Mouse (Mus musculus): ENCODE measurements at regions not wholly inside any gene's neighbourhood (a gene's known extent, or its start where the extent isn't known, plus 50 kb on each side); places are given as distances from the start of the nearest gene placed in this dataset.

DNA sequence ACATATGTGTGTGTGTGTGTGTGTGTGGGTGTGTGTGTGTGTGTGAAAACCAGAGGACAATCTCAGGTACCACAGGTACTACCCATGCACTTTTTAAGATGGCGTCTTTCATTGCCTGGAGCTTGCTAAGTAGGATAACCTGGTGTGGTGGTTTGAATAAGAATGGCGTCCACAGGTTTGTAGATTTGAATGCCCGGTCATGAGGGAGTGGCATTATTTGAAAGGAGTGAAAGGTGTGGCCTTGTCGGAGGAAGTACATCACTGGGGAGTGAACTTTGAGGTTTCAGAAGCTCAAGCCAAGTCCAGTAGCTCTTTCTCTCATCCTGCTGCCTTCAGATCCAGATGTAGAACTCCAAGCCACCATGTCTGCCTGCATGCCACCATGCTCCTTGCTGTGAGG is 55.9 kb downstream of the Gm10260 start:
- no peak for TF ChIP-seq CTCF (IDR thresholded peaks at IDR 0.05 in 2 of 3, conservative IDR thresholded peaks at IDR 0.05 in 1 of 3; ENCODE audit: control insufficient read depth in 1 of 3, insufficient read depth in 1 of 3, low read depth in 2 of 3, low read length in 3 of 3, poor library complexity in 1 of 3, severe bottlenecking in 1 of 3)
- no peak for TF ChIP-seq USF1 (IDR thresholded peaks at IDR 0.05; ENCODE audit: low read depth, low read length)
- no peak for TF ChIP-seq CHD1 (IDR thresholded peaks at IDR 0.05; ENCODE audit: low read depth, low read length)
- TF ChIP-seq POLR2A (IDR thresholded peaks at IDR 0.05; ENCODE audit: control insufficient read depth in 1 of 2, insufficient read depth in 1 of 2, low read depth in 1 of 2, low read length in 2 of 2, poor library complexity in 1 of 2) = no peak
- no peak for TF ChIP-seq MYC (IDR thresholded peaks at IDR 0.05; ENCODE audit: low read depth, low read length)
- no peak for TF ChIP-seq MAX (IDR thresholded peaks at IDR 0.05; ENCODE audit: low read length)
- TF ChIP-seq ELF1 (IDR thresholded peaks at IDR 0.05; ENCODE audit: low read depth, low read length) = no peak
- no peak for TF ChIP-seq GABPA (IDR thresholded peaks at IDR 0.05; ENCODE audit: low read depth, low read length)
- no peak for TF ChIP-seq RCOR1 (IDR thresholded peaks at IDR 0.05; ENCODE audit: low read depth, low read length)
- TF ChIP-seq MXI1 (IDR thresholded peaks at IDR 0.05; ENCODE audit: low read depth, low read length) = no peak
- TF ChIP-seq ZKSCAN1 (IDR thresholded peaks at IDR 0.05; ENCODE audit: low read depth, low read length) = no peak
- no peak for TF ChIP-seq GATA1 (IDR thresholded peaks at IDR 0.05; ENCODE audit: low read depth, low read length)
- no peak for TF ChIP-seq POLR2AphosphoS5 (IDR thresholded peaks at IDR 0.05; ENCODE audit: borderline replicate concordance, low read depth, low read length)

Measured in MEL (cell line).